Mouse (Mus musculus) lung, adult 2 months (tissue): ENCODE measurements around the gene Gm21854. TPM values are rescaled to one million over a fixed set of nuclear protein-coding genes. Genes with fewer than 3 reads are reported as not detected.
"Not testable (repeated sequence)": the region's sequence is repeated elsewhere in the genome, so short reads cannot be mapped to it uniquely, and the experiment has no call there.

Experiments used
- DNase-seq: peaks from one replicate; pipeline ENCODE4 v3.0.0; 2022
- H3K4me1 ChIP-seq: fragments of 200-500 bp; 2 replicates; pipeline ENCODE4 v1.6.1; 2011; ENCODE audit warnings: low read length; ENCODE audit not compliant: control insufficient read depth, insufficient read depth
- H3K4me3 ChIP-seq: fragments of 200-500 bp; replicated peaks from 2 replicates; pipeline ENCODE3; 2011; ENCODE audit warnings: low read depth, mild to moderate bottlenecking, control low read depth, low read length; ENCODE audit errors: extremely low read depth
- polyA plus RNA-seq: library from polyadenylated mRNA; depleted of rRNA; stranded (reverse); fragments of >200 nt; gene quantifications from 2 replicates; pipeline ENCODE4 v1.2.3, GENCODE M21; 2012; rRNA removed

Gm21854 gene
- not detected in 2 replicates for polyA plus RNA-seq

GRCm38 (mm10) chrY:5656686-5657085 lies at the start of gene Gm21854:
Gene Gm21854 (plus strand): TSS chrY:5656986.
- not testable (repeated sequence) for H3K4me1 ChIP-seq, DNase-seq, H3K4me3 ChIP-seq

Other genes with a start within 250 kb of the Gm21854 start
- gene Gm20914, start 69.0 kb downstream of the Gm21854 start, polyA plus RNA-seq = not detected in 2 replicates
- gene Gm28171, start 136.4 kb downstream of the Gm21854 start, polyA plus RNA-seq = not detected in 2 replicates